Mouse (Mus musculus) liver, adult 2 months (tissue): ENCODE measurements around the gene Rprd1b.

Experiments
- CTCF ChIP-seq: fragments of 200-500 bp; IDR thresholded peaks from 2 replicates; pipeline ENCODE4 v1.5.1; 2011; ENCODE audit warnings: low read depth, low read length, control low read depth
- POLR2A ChIP-seq: fragments of 200-500 bp; IDR thresholded peaks from 2 replicates; pipeline ENCODE4 v1.6.1; 2011; ENCODE audit warnings: low read length, control low read depth; ENCODE audit not compliant: insufficient read depth; ENCODE audit errors: extremely low read depth

- no peak for TF ChIP-seq CTCF
- no peak for TF ChIP-seq POLR2A
These were observed 86.6 kb downstream of the Rprd1b start for GRCm38 (mm10) chr2:158114931-158115330.
